Mouse (Mus musculus): Measurements from ENCODE around the gene Abcg4. TPM values are rescaled to one million over a fixed set of nuclear protein-coding genes. Genes with fewer than 3 reads are reported as not detected.
"Not testable (repeated sequence)": the region's sequence is repeated elsewhere in the genome, so short reads cannot be mapped to it uniquely, and the experiment has no call there.

The Abcg4 gene
- 4.2 and 4.8 TPM in 2 replicates for total RNA-seq (2017)

GRCm38 (mm10) chr9:44288076-44288958 lies at the start of gene Abcg4:
Gene Abcg4 (minus strand): TSS chr9:44288615.
- ATAC-seq (replicated peaks; ENCODE audit: low read depth, poor library complexity, severe bottlenecking) = peak; percentile 54

- ATAC-seq (replicated peaks; ENCODE audit: low read depth, poor library complexity, severe bottlenecking) = no peak
Observed at GRCm38 (mm10) chr9:44337436-44338169, 49.2 kb upstream of the Abcg4 start.

- ATAC-seq (replicated peaks; ENCODE audit: low read depth, poor library complexity, severe bottlenecking) = no peak
Observed at GRCm38 (mm10) chr9:44336964-44337363, 48.5 kb upstream of the Abcg4 start.

- ATAC-seq (replicated peaks; ENCODE audit: low read depth, poor library complexity, severe bottlenecking) = not testable (repeated sequence)
Observed at GRCm38 (mm10) chr9:44336513-44336912, 48.1 kb upstream of the Abcg4 start.

- no peak for ATAC-seq (replicated peaks; ENCODE audit: low read depth, poor library complexity, severe bottlenecking)
Observed at GRCm38 (mm10) chr9:44336093-44336406, 47.6 kb upstream of the Abcg4 start.

GRCm38 (mm10) chr9:44335331-44336092 lies 47.1 kb upstream of the Abcg4 start:
- no peak for ATAC-seq (replicated peaks; ENCODE audit: low read depth, poor library complexity, severe bottlenecking)

- peak; percentile 90 for ATAC-seq (replicated peaks; ENCODE audit: low read depth, poor library complexity, severe bottlenecking)
Observed at GRCm38 (mm10) chr9:44334396-44335330, 46.2 kb upstream of the Abcg4 start, which contains the start of gene H2afx. Gene H2afx (plus strand): TSS chr9:44334694.

GRCm38 (mm10) chr9:44332918-44333638 lies 44.7 kb upstream of the Abcg4 start:
- no peak for ATAC-seq (replicated peaks; ENCODE audit: low read depth, poor library complexity, severe bottlenecking)

GRCm38 (mm10) chr9:44330736-44331135 lies 42.3 kb upstream of the Abcg4 start:
- ATAC-seq (replicated peaks; ENCODE audit: low read depth, poor library complexity, severe bottlenecking) = no peak

GRCm38 (mm10) chr9:44327926-44328325 lies 39.5 kb upstream of the Abcg4 start:
- no peak for ATAC-seq (replicated peaks; ENCODE audit: low read depth, poor library complexity, severe bottlenecking)

- peak; percentile 14; the same call in 1 of the 2 replicates for ATAC-seq (replicated peaks; ENCODE audit: low read depth, poor library complexity, severe bottlenecking)
Observed at GRCm38 (mm10) chr9:44327064-44327711, 38.8 kb upstream of the Abcg4 start.

GRCm38 (mm10) chr9:44326371-44327063 lies 38.1 kb upstream of the Abcg4 start:
- peak; percentile 87 for ATAC-seq (replicated peaks; ENCODE audit: low read depth, poor library complexity, severe bottlenecking)

- ATAC-seq (replicated peaks; ENCODE audit: low read depth, poor library complexity, severe bottlenecking) = no peak
Observed at GRCm38 (mm10) chr9:44325768-44326370, 37.5 kb upstream of the Abcg4 start, which contains the start of gene Dpagt1. Gene Dpagt1 (plus strand): TSS chr9:44326019.

GRCm38 (mm10) chr9:44325032-44325767 lies 36.8 kb upstream of the Abcg4 start:
- not testable (repeated sequence) for ATAC-seq (replicated peaks; ENCODE audit: low read depth, poor library complexity, severe bottlenecking)

- ATAC-seq (replicated peaks; ENCODE audit: low read depth, poor library complexity, severe bottlenecking) = no peak
Observed at GRCm38 (mm10) chr9:44324147-44324546, 35.7 kb upstream of the Abcg4 start.

GRCm38 (mm10) chr9:44323656-44324055 lies 35.2 kb upstream of the Abcg4 start:
- ATAC-seq (replicated peaks; ENCODE audit: low read depth, poor library complexity, severe bottlenecking) = not testable (repeated sequence)

GRCm38 (mm10) chr9:44320799-44321133 lies 32.4 kb upstream of the Abcg4 start:
- ATAC-seq (replicated peaks; ENCODE audit: low read depth, poor library complexity, severe bottlenecking) = no peak
